Mouse (Mus musculus): ENCODE results near the gene Atxn7l1.

Atxn7l1 gene

GRCm38 (mm10) chr12:33147497-33148267 lies at the start of gene Atxn7l1:
Atxn7l1 (plus strand) TSS chr12:33147693.
- in situ Hi-C loops (cut with MboI; ENCODE audit: low pct_unique_long_range_greater_than_20kb in 1 of 2, low sequenced_read_pairs in 2 of 2, unreplicated experiment in 1 of 2), result loop anchor here (10.0 kb wide), 2 partner anchors 113 to 123 kb away; no protein-coding TSS in a partner anchor

DNA sequence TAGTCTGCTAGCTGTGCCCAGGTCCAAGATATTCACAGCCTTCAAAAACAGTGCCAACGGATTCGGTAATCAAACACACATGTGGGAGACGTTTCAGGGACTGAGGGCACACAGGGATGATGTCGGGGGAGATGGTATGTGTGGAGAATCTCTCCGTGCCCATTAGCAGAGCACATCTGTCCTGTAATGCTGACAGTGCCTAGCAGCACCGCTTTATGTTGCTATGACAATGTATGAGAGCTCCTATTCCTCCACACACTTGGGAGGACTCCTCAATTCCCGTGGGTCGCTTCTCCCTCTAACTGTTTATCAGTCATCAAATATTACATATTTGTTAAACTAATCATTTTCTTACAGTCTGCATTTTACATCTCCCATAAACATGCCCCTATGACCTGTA lies 45.9 kb upstream of the Atxn7l1 start:
- in situ Hi-C loops (cut with MboI; ENCODE audit: low pct_unique_long_range_greater_than_20kb in 1 of 2, low sequenced_read_pairs in 2 of 2, unreplicated experiment in 1 of 2), result no loop called here

DNA sequence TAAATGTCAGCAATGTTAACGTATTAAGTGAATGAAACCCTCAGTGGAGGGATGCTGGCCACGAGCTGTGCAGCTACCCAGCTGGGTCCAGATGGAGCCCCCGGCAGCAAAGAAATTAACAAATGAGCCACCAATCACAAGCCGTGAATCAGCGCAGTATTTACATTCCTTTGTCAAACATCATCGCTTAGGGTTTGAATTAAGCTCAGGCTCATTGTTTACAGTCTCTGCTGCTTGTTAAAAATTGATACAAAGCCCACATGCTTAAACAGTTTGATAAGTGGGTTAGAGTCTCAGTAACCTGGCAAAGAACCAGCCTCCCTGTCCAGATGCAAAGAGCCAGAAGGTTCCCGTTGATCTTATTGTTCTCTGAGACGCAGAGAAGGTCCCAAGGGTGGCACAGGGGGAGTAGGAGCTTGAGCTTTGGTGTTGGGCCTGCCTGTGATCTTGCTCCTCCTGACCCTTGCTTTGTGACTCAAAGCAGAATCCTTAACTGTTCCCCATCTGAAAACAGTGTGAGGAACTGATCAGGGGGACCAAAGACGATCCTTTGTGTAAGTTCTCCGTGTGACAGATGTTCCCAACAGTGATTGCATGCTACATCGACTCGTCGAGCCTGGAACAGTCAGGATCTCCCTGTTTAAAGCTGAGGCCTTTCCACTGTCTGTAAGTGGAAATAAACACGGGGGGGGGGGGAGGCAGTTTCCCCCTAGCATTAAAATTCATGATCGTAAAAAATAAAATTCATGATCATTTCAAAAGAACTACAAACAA lies 45.0 kb upstream of the Atxn7l1 start:
- in situ Hi-C loops (cut with MboI; ENCODE audit: low pct_unique_long_range_greater_than_20kb in 1 of 2, low sequenced_read_pairs in 2 of 2, unreplicated experiment in 1 of 2), result no loop called here

- in situ Hi-C loops (cut with MboI; ENCODE audit: low pct_unique_long_range_greater_than_20kb in 1 of 2, low sequenced_read_pairs in 2 of 2, unreplicated experiment in 1 of 2), result no loop called here
Observed at GRCm38 (mm10) chr12:33105724-33106123, 41.8 kb upstream of the Atxn7l1 start.

DNA sequence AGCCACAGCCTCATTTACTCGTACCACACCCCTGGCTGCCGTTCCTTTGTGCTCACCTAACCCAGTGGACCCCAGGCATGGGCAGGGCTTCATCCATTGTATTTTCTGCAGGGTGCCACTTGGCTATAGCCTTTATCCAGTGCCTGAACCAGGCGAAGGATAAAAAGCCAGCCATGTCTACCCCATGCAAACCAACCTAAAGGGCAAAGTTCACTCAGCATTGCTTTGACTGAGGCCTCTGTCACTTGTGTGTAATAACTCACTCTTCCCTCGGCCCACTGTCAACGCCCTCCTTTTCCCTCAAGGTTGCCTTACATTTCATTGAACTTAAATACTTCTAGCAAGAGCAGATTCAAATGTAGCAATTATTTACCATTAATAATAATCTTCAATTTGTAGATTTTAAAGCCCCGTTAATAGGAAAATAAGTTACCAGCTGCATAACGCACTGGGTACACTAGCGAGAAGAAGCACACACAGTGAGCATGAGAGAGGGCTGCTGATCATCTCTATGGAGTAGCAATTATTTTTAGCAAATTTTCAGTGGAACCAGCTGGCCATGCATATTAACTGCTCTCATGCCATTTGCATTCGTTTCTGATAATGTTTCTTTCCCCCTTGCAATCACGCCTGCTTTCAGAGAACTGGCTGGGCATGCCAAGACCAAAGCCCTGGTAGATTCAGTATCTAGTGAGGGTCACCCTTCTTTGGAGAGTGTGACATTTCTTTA lies 40.9 kb upstream of the Atxn7l1 start:
- in situ Hi-C loops (cut with MboI; ENCODE audit: low pct_unique_long_range_greater_than_20kb in 1 of 2, low sequenced_read_pairs in 2 of 2, unreplicated experiment in 1 of 2), result no loop called here

DNA sequence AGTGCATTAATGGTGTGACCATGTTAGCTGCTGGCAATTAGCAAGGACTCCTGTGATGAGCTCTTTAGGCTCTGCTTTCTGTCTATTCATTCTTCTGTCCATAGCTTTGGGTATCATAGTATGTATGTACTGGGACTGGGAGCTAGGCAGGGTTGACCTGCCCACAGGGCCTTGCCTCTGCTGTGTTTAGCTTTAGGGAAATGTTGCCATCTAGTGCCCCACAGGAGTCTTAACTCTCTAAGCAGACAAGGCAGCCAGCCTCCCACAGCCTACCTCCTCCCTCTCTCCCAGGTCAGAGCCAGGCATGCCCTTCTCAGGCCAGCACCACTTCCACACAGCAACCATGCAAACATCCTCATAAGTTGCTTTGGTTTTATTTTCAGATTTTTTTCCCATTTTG lies 38.0 kb upstream of the Atxn7l1 start:
- in situ Hi-C loops (cut with MboI; ENCODE audit: low pct_unique_long_range_greater_than_20kb in 1 of 2, low sequenced_read_pairs in 2 of 2, unreplicated experiment in 1 of 2), result no loop called here

DNA sequence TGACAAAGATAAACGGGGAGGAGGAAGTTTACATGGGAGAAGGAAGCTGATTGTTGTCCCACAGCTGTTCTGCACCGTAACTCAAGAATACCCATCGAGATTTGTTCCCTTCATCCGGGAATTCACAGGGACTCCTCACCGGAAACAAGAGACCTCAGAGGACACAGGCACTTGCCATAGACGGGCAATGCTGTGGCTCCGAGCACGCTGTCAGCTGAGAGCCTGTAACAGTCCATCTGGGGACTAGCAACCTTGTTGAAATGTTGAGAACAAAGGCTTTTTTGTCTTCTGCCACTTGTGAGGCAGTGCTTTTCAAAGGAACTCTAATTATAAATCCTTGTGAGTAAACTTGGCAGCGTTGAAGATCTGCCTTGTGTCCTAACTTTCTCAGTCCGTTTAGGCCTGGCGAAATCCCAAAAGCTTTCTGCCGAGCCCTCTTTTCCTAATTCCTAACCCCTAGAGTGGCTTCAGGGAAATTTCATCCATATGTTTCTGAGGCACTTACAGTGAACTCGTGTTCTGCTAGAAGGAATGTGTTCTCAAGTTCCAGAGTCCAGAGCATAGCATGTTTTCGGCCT lies 36.5 kb upstream of the Atxn7l1 start:
- in situ Hi-C loops (cut with MboI; ENCODE audit: low pct_unique_long_range_greater_than_20kb in 1 of 2, low sequenced_read_pairs in 2 of 2, unreplicated experiment in 1 of 2), result no loop called here

GRCm38 (mm10) chr12:33118624-33119301 lies 28.7 kb upstream of the Atxn7l1 start:
- in situ Hi-C loops (cut with MboI; ENCODE audit: low pct_unique_long_range_greater_than_20kb in 1 of 2, low sequenced_read_pairs in 2 of 2, unreplicated experiment in 1 of 2), result no loop called here

GRCm38 (mm10) chr12:33125594-33126227 lies 21.8 kb upstream of the Atxn7l1 start:
- in situ Hi-C loops (cut with MboI; ENCODE audit: low pct_unique_long_range_greater_than_20kb in 1 of 2, low sequenced_read_pairs in 2 of 2, unreplicated experiment in 1 of 2), result no loop called here

- in situ Hi-C loops (cut with MboI; ENCODE audit: low pct_unique_long_range_greater_than_20kb in 1 of 2, low sequenced_read_pairs in 2 of 2, unreplicated experiment in 1 of 2), result no loop called here
Observed at GRCm38 (mm10) chr12:33126243-33126642, 21.2 kb upstream of the Atxn7l1 start.

DNA sequence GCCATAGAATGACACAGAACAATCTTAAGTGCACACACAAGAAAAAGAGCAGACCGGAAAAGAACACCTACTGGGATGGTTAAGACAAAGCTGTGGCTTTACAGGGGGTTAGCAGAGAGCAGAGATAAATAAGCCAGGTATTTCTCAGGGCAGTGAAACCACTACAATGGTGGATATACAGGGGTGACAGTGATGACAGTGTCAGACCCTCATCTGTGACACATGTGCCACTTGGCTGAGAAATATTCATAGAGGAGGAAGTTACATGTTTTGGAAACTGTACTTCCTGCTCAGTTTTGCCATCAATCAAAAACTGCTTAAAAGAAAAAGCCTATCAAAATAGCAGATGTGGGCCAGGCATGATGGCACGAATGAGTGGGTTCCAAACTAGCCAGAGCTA lies 19.4 kb upstream of the Atxn7l1 start:
- in situ Hi-C loops (cut with MboI; ENCODE audit: low pct_unique_long_range_greater_than_20kb in 1 of 2, low sequenced_read_pairs in 2 of 2, unreplicated experiment in 1 of 2), result no loop called here

GRCm38 (mm10) chr12:33128702-33129101 lies 18.8 kb upstream of the Atxn7l1 start:
- in situ Hi-C loops (cut with MboI; ENCODE audit: low pct_unique_long_range_greater_than_20kb in 1 of 2, low sequenced_read_pairs in 2 of 2, unreplicated experiment in 1 of 2), result no loop called here

GRCm38 (mm10) chr12:33129410-33129809 lies 18.1 kb upstream of the Atxn7l1 start:
- in situ Hi-C loops (cut with MboI; ENCODE audit: low pct_unique_long_range_greater_than_20kb in 1 of 2, low sequenced_read_pairs in 2 of 2, unreplicated experiment in 1 of 2), result no loop called here

DNA sequence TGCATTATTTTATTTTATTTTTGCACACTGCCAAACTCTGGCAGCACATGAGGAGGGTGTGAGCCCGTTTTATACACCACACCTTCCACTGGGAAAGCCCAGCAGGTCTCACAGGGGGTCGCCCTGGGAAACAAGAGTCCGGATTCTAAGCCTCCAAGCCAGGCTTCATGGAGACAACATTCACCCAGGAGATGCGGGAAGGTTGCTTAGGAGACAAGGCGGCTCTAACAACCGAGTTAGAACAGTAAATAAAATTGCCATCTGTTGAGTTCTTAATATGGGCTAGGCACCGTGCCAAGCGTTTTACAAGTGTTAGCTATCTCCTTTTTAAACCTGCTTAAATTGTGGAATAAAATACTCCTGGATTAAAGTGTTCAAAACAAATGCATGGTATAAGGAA lies 17.1 kb upstream of the Atxn7l1 start:
- in situ Hi-C loops (cut with MboI; ENCODE audit: low pct_unique_long_range_greater_than_20kb in 1 of 2, low sequenced_read_pairs in 2 of 2, unreplicated experiment in 1 of 2), result no loop called here

DNA sequence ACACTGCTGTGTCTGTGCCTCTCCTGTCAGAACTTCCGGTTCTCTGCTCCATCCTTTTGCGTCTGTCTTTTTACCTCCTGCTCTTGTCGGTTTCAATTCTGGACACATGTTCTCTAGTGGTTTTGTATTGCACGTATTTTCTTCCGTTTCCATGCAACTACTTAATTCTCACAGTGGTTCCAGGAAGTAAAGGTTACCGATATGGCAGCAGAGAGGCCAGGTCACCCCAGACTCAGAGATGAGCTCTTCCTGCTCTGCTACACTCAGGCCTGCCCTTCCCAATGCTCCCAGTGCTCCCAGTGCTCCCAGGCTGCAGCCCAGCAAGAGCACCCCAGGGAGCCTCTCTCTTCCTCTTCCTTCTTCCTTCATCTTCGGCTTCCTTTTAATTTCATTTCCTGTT lies 15.7 kb upstream of the Atxn7l1 start:
- in situ Hi-C loops (cut with MboI; ENCODE audit: low pct_unique_long_range_greater_than_20kb in 1 of 2, low sequenced_read_pairs in 2 of 2, unreplicated experiment in 1 of 2), result no loop called here

- in situ Hi-C loops (cut with MboI; ENCODE audit: low pct_unique_long_range_greater_than_20kb in 1 of 2, low sequenced_read_pairs in 2 of 2, unreplicated experiment in 1 of 2), result no loop called here
Observed at GRCm38 (mm10) chr12:33137857-33138256, 9.6 kb upstream of the Atxn7l1 start.

- in situ Hi-C loops (cut with MboI; ENCODE audit: low pct_unique_long_range_greater_than_20kb in 1 of 2, low sequenced_read_pairs in 2 of 2, unreplicated experiment in 1 of 2), result no loop called here
Observed at GRCm38 (mm10) chr12:33139083-33139482, 8.4 kb upstream of the Atxn7l1 start.

DNA sequence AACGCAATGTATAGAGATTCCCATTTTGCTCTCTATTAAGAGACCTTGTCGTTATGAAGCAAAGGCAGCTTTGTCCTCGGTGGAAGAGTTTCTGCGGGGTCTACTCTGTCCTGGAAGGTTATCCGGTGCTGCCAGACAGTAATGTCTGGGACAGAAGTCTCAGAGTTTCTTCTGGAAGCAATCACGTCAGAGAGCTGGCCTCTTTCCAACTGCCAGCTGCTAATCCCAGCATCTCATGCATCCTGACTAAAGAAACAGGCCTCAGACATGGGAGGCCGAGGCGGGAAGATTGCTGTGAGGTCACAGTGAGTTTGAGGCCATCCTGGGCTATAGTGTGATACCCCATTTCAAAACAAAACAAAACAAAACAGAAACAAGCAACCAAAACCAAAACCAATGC lies 3.0 kb upstream of the Atxn7l1 start:
- in situ Hi-C loops (cut with MboI; ENCODE audit: low pct_unique_long_range_greater_than_20kb in 1 of 2, low sequenced_read_pairs in 2 of 2, unreplicated experiment in 1 of 2), result loop anchor here (10.0 kb wide), 2 partner anchors 110 to 120 kb away; no protein-coding TSS in a partner anchor

Data from mouse embryonic stem cell (cell line).